Mouse (Mus musculus) midbrain, embryonic 12.5 days (tissue): ENCODE data around the gene Tmem106a. TPM values are rescaled to one million over a fixed set of nuclear protein-coding genes. Genes with fewer than 3 reads are reported as not detected.
"Not testable (repeated sequence)": the region's sequence is repeated elsewhere in the genome, so short reads cannot be mapped to it uniquely, and the experiment has no call there.

Source experiments
- ATAC-seq: fragments of 200-750 bp; cut with Nextera tagmentation; 2 replicates; pipeline ENCODE4 v1.8.0; 2017; ENCODE audit warnings: low read depth, moderate TSS enrichment, moderate library complexity; ENCODE audit not compliant: low FRiP score
- H3K27ac ChIP-seq: fragments of 300-500 bp; sonication (generic); replicated peaks from 2 replicates; pipeline ENCODE4 v1.5.1; 2016; ENCODE audit warnings: mild to moderate bottlenecking
- H3K27me3 ChIP-seq: fragments of 300-500 bp; sonication (generic); 2 replicates; pipeline ENCODE4 v1.6.1; 2016; ENCODE audit warnings: mild to moderate bottlenecking
- H3K36me3 ChIP-seq: fragments of 300-500 bp; sonication (generic); 2 replicates; pipeline ENCODE4 v1.6.1; 2016
- H3K4me1 ChIP-seq: fragments of 300-500 bp; sonication (generic); 2 replicates; pipeline ENCODE4 v1.6.1; 2016
- H3K4me2 ChIP-seq: fragments of 300-500 bp; sonication (generic); replicated peaks from 2 replicates; pipeline ENCODE4 v1.6.1; 2016; ENCODE audit warnings: mild to moderate bottlenecking, moderate library complexity
- H3K4me3 ChIP-seq: fragments of 300-500 bp; sonication (generic); 2 replicates; pipeline ENCODE4 v1.5.1; 2016; ENCODE audit warnings: mild to moderate bottlenecking
- H3K9ac ChIP-seq: fragments of 300-500 bp; sonication (generic); replicated peaks from 2 replicates; pipeline ENCODE4 v1.6.1; 2016; ENCODE audit warnings: mild to moderate bottlenecking, moderate library complexity
- H3K9me3 ChIP-seq: fragments of 300-500 bp; sonication (generic); 2 replicates; pipeline ENCODE4 v1.6.1; 2016; ENCODE audit warnings: mild to moderate bottlenecking
- WGBS: fragments of 180-500 bp; shearing (Covaris S2); methylation state at CpG from one replicate; pipeline ENCODE4 v1.1.7; 2016; 5-methylcytosine and 5-hydroxymethylcytosine counted together
- polyA plus RNA-seq: library from polyadenylated mRNA; unstranded; fragments of >200 nt; fragmentation: Nextera tagmentation; extraction: Ambion mirVana; gene quantifications from 2 replicates; pipeline ENCODE4 v1.2.1, GENCODE M21; 2016

Tmem106a gene
- polyA plus RNA-seq, 1 experiment from 2014 or later = 4.5 TPM

DNA sequence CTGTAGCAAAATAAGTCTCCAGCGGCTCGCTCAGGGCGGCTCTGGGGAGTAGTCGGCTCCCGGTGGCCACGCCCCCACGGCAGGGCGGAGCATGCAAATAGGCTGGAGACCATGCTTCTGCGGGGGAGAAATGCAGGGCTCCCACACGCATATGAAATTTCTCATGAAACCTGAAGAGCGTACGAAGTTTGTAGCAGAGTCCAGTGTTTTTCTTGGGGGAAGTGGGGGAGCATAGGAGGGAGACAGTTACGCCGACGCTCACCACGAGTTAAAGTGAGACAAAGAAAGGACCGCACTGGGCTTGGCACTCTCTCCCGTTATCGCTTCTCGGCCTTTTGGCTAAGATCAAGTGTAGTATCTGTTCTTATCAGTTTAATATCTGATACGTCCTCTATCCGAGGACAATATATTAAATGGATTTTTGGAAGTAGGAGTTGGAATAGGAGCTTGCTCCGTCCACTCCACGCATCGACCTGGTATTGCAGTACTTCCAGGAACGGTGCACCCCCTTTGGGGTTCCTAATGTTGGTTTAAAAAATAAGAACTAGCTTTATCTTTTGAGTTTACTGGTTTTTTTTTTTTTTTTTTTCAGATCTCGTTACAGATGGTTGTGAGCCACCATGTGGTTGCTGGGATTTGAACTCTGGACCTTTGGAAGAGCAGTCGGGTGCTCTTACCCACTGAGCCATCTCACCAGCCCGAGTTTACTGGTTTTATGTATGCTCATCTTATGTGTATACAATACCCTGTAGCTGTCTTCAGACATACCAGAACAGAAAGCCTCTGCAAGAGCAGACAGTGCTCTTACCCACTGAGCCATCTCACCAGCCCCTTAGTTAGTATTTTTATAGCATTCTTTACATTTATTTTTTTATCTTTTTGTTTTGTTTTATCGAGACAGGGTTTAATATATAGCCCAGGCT, 22.8 kb downstream of the Tmem106a start:
- not testable (repeated sequence) for H3K9me3 ChIP-seq, H3K4me1 ChIP-seq, H3K36me3 ChIP-seq
- peak overlapping the region; percentile 11; the same call in 1 of the 2 replicates for H3K9ac ChIP-seq
- peak overlapping the region; percentile 40 for H3K4me3 ChIP-seq
- peak; percentile 78 for ATAC-seq
- H3K4me2 ChIP-seq = peak overlapping the region; percentile 52
- WGBS = 2% methylated on average over 30 of the region's 30 CpGs
- H3K27ac ChIP-seq = peak overlapping the region; percentile 67
- H3K27me3 ChIP-seq = 0 out of 2 replicates have a peak, but pooled peaks cover 10% of the 10 kb centered on the region

GRCm38 (mm10) chr11:101607134-101607533, 25.1 kb downstream of the Tmem106a start:
- not testable (repeated sequence) for H3K36me3 ChIP-seq, H3K9me3 ChIP-seq, H3K27ac ChIP-seq, H3K4me3 ChIP-seq, H3K9ac ChIP-seq, ATAC-seq, H3K4me1 ChIP-seq, H3K4me2 ChIP-seq
- 89% methylated on average over 4 of the region's 4 CpGs for WGBS
- 0 out of 2 replicates have a peak, but pooled peaks cover 10% of the 10 kb centered on the region for H3K27me3 ChIP-seq

- no peak overlapping the region for H3K4me2 ChIP-seq
- H3K27me3 ChIP-seq = 0 out of 2 replicates have a peak, but pooled peaks cover 2% of the 10 kb centered on the region
- no peak overlapping the region for H3K27ac ChIP-seq
- no peak overlapping the region for H3K4me3 ChIP-seq
- no peaks in the 10 kb centered on the region for H3K36me3 ChIP-seq
- H3K9ac ChIP-seq = no peak overlapping the region
- H3K9me3 ChIP-seq = no peaks in the 10 kb centered on the region
- H3K4me1 ChIP-seq = peaks cover 15% of the 10 kb centered on the region
- WGBS = 54% methylated on average over 11 of the region's 11 CpGs
- ATAC-seq = no peak
These were observed 28.4 kb downstream of the Tmem106a start for GRCm38 (mm10) chr11:101610445-101610844.

DNA sequence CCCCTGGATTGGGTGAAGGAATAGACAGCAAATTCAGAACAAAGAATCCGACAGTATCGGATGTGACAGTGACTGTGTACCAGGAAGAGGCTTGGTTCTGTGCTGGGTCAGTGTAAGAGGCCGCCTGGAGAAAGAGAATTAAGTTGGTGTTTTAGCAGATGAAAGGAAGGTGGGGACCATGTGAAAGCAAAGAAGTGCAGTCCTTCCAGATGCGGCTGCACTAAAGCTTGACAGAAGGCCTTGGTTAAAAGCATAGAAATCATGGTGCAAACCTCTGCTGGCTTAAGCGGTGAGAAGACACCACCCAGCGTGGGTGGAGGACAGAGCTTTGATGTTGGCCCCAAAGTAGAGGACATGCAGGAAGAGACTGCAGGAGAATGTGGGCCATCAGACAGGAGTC, 31.6 kb downstream of the Tmem106a start:
- Histone ChIP-seq H3K9ac (no peak overlapping the region), H3K4me2 (no peak overlapping the region), H3K36me3 (no peaks in the 10 kb centered on the region), H3K27ac (peak overlapping the region; percentile 1; the same call in 1 of the 2 replicates), H3K27me3 (peaks cover 9% of the 10 kb centered on the region; the same call in 1 of the 2 replicates), H3K4me3 (no peak overlapping the region), H3K4me1 (peaks cover 35% of the 10 kb centered on the region), H3K9me3 (no peaks in the 10 kb centered on the region)
- 78% methylated on average over 6 of the region's 6 CpGs for WGBS
- ATAC-seq = no peak

GRCm38 (mm10) chr11:101614116-101614515, 32.1 kb downstream of the Tmem106a start:
- Histone ChIP-seq H3K9me3 (no peaks in the 10 kb centered on the region), H3K4me3 (no peak overlapping the region), H3K4me2 (no peak overlapping the region), H3K27me3 (peaks cover 9% of the 10 kb centered on the region; the same call in 1 of the 2 replicates), H3K4me1 (peaks cover 37% of the 10 kb centered on the region), H3K9ac (no peak overlapping the region), H3K27ac (0 out of 2 replicates have a peak overlapping the region, but pooled peaks have one; percentile 2), H3K36me3 (no peaks in the 10 kb centered on the region)
- no peak for ATAC-seq
- WGBS = 41% methylated on average over 4 of the region's 4 CpGs

- no peaks in the 10 kb centered on the region for H3K9me3 ChIP-seq
- H3K27ac ChIP-seq = no peak overlapping the region
- H3K4me2 ChIP-seq = no peak overlapping the region
- H3K36me3 ChIP-seq = no peaks in the 10 kb centered on the region
- no peak overlapping the region for H3K9ac ChIP-seq
- no peak overlapping the region for H3K4me3 ChIP-seq
- ATAC-seq = no peak
- H3K27me3 ChIP-seq = peaks cover 9% of the 10 kb centered on the region; the same call in 1 of the 2 replicates
- WGBS = 85% methylated on average over 6 of the region's 6 CpGs
- H3K4me1 ChIP-seq = peaks cover 37% of the 10 kb centered on the region
These were observed 33.3 kb downstream of the Tmem106a start for GRCm38 (mm10) chr11:101615380-101615779.

- H3K4me1 ChIP-seq = peaks cover 37% of the 10 kb centered on the region
- no peak overlapping the region for H3K9ac ChIP-seq
- no peak for ATAC-seq
- no peak overlapping the region for H3K4me2 ChIP-seq
- peaks cover 9% of the 10 kb centered on the region; the same call in 1 of the 2 replicates for H3K27me3 ChIP-seq
- H3K9me3 ChIP-seq = no peaks in the 10 kb centered on the region
- H3K4me3 ChIP-seq = no peak overlapping the region
- H3K36me3 ChIP-seq = no peaks in the 10 kb centered on the region
- H3K27ac ChIP-seq = no peak overlapping the region
- WGBS = 85% methylated on average over 8 of the region's 8 CpGs
These were observed 34.1 kb downstream of the Tmem106a start for GRCm38 (mm10) chr11:101616104-101616503.

- Histone ChIP-seq H3K36me3 (no peaks in the 10 kb centered on the region), H3K4me3 (peak overlapping the region; percentile 15), H3K27ac (peak overlapping the region; percentile 54), H3K27me3 (peaks cover 9% of the 10 kb centered on the region; the same call in 1 of the 2 replicates), H3K4me1 (peaks cover 37% of the 10 kb centered on the region), H3K9ac (no peak overlapping the region; the same call in 1 of the 2 replicates), H3K9me3 (no peaks in the 10 kb centered on the region), H3K4me2 (peak overlapping the region; percentile 46)
- WGBS = 20% methylated on average over 18 of the region's 18 CpGs
- no peak for ATAC-seq
These were observed 35.1 kb downstream of the Tmem106a start for GRCm38 (mm10) chr11:101616948-101617767.

DNA sequence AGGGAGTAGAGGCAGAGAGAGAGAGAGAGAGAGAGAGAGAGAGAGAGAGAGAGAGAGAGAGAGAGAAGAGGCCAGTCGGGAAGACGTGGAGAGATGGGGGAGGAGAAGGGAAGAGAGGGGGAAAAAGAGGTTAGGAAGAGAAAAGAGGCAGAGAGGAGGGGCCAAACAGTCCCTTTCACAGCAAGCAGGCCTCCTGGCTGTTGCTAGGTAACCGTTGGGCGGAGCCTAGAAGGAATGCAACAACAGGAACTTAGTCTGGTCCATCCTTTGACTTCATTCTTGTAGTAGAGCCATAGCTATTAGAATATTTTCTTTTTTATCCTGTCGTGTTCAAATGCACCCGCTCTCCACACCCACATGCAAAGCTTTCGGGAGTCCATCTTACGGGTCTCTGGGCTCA, 35.8 kb downstream of the Tmem106a start:
- H3K4me3 ChIP-seq = peak overlapping the region; percentile 15
- H3K4me1 ChIP-seq = peaks cover 37% of the 10 kb centered on the region
- H3K9me3 ChIP-seq = no peaks in the 10 kb centered on the region
- peak overlapping the region; percentile 54; the same call in 1 of the 2 replicates for H3K27ac ChIP-seq
- H3K27me3 ChIP-seq = peaks cover 9% of the 10 kb centered on the region; the same call in 1 of the 2 replicates
- no peaks in the 10 kb centered on the region for H3K36me3 ChIP-seq
- peak overlapping the region; percentile 46 for H3K4me2 ChIP-seq
- no peak overlapping the region for H3K9ac ChIP-seq
- peak; percentile 73; the same call in 1 of the 2 replicates for ATAC-seq
- WGBS = 5% methylated on average over 6 of the region's 8 CpGs

GRCm38 (mm10) chr11:101618596-101618995, 36.6 kb downstream of the Tmem106a start:
- no peak overlapping the region for H3K4me3 ChIP-seq
- peaks cover 9% of the 10 kb centered on the region; the same call in 1 of the 2 replicates for H3K27me3 ChIP-seq
- no peak overlapping the region for H3K9ac ChIP-seq
- ATAC-seq = no peak
- no peaks in the 10 kb centered on the region for H3K9me3 ChIP-seq
- WGBS = 74% methylated on average over 3 of the region's 3 CpGs
- peaks cover 34% of the 10 kb centered on the region for H3K4me1 ChIP-seq
- H3K27ac ChIP-seq = peak overlapping the region; percentile 54
- no peak overlapping the region for H3K4me2 ChIP-seq
- no peaks in the 10 kb centered on the region for H3K36me3 ChIP-seq

- not testable (repeated sequence) for ATAC-seq, H3K27ac ChIP-seq, H3K9ac ChIP-seq, H3K36me3 ChIP-seq, H3K4me3 ChIP-seq, H3K9me3 ChIP-seq, H3K27me3 ChIP-seq, H3K4me2 ChIP-seq
- H3K4me1 ChIP-seq = peaks cover 22% of the 10 kb centered on the region
- WGBS = 89% methylated on average over 11 of the region's 11 CpGs
These were observed 38.1 kb downstream of the Tmem106a start for GRCm38 (mm10) chr11:101620022-101620655.
